Mouse (Mus musculus) liver, adult (tissue): ENCODE measurements around the gene Tmprss4.

Experiments
- GATA4 ChIP-seq: IDR thresholded peaks from 2 replicates; pipeline ENCODE4 v1.6.1; 2014; ENCODE audit warnings: mild to moderate bottlenecking, low read length; ENCODE audit not compliant: insufficient replicate concordance

Tmprss4 gene

DNA sequence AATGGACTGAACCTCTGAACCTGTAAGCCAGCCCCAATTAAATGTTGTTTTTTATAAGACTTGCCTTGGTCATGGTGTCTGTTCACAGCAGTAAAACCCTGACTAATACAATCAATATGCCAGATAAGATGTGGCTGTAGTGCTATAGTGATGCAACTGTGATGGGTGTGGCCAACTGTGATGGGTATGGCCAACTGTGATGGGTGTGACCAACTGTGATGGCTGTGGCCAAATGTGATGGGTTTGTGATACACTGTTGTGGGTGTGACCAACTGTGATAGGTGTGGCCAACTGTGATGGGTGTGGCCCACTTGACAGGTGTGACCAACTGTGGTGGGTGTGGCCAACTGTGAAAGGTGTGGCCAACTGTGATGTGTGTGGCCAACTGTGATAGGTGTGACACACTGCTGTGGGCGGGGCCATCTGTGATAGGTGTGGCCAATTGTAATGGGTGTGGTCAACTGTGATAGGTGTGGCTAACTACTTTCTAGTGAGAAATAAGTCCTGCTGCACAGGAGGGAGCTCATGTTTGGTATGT is 32.8 kb downstream of the Tmprss4 start:
- TF ChIP-seq GATA4: no peak

- no peak for TF ChIP-seq GATA4
Measured at GRCm38 (mm10) chr9:45170150-45170549, 33.7 kb downstream of the Tmprss4 start.

DNA sequence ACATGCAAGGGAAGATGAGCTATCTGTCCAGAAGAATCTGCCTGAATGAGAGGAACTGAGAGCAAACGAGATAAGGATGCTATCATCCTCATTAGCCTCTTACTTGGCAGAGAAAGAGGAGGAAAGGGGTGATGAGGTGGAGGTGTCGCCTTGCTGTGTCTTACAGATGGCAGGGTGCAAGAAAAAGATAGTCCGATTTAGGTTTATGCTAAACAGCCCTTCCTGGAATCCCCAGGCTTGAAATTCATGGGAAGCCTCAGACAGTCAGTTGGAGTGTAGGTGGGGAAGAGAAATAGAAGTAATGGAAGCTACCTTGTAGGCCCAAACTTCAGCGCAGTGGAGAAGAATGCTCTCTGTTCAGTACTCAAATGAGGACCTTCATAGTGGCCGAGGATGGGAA is 36.0 kb downstream of the Tmprss4 start:
- no peak for TF ChIP-seq GATA4

DNA sequence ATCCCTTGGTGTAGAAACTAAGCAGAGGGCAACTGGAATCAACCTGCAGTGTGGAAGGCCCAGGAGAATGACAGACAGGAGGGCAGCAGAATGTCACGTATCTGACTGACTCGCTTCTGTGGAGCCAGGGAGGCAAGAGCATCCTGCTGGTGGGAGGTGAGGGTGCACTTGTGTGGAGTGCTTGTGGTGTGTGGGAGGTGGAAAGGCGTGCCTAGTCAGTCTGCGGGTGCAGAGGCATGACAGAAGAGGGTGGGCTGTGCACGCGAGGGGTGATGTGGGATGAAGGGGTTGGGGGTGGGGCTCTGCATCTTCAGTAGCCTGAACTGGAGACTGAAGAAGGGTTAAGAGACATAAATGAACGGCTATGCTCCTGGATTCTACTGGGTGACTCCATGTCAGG is 50.5 kb downstream of the Tmprss4 start:
- TF ChIP-seq GATA4: no peak

GRCm38 (mm10) chr9:45150933-45151332 is 53.0 kb downstream of the Tmprss4 start:
- no peak for TF ChIP-seq GATA4

- TF ChIP-seq GATA4: no peak
Measured at GRCm38 (mm10) chr9:45146267-45146597, 57.7 kb downstream of the Tmprss4 start.

GRCm38 (mm10) chr9:45145533-45146266 is 58.2 kb downstream of the Tmprss4 start:
- no peak for TF ChIP-seq GATA4

DNA sequence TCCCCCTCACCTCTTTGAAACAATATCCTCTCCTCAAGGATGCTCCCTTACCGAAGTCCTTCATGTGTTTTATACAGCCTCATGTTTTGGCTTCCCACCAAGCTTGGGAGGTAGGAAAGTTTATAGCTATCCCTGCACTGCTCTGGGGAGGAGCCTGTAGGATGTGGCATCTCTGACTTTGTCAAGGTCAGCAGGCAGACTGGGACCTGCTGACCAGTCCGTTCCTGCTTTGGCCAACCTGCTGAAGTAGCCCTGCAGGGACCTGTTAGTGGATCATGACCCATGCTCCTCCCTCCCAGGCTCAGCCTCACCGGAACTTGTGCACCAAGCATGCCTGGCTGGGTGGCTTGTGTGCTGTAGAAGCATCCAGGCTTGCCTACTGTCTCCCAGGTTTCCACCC is 61.2 kb downstream of the Tmprss4 start:
- no peak for TF ChIP-seq GATA4

DNA sequence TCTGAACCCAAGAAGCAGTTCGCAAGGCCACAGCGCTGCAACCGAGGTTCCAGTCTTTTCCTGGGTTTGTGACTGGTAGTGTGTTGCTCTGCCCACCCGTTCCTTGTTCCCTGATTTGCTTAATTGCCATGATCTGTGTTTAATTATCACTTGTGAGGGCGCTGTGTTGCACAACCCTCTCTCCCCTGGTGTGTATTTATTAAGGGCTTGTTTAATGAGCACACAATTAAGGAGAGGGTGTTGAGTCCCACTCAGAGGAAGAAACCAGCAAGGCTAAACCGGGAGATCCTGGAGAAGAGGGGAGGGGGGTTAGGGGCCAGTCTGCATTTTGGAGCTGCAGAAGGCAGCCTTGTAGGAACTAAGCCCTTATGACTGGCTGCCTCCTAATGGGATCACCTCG is 62.9 kb downstream of the Tmprss4 start:
- TF ChIP-seq GATA4: no peak

DNA sequence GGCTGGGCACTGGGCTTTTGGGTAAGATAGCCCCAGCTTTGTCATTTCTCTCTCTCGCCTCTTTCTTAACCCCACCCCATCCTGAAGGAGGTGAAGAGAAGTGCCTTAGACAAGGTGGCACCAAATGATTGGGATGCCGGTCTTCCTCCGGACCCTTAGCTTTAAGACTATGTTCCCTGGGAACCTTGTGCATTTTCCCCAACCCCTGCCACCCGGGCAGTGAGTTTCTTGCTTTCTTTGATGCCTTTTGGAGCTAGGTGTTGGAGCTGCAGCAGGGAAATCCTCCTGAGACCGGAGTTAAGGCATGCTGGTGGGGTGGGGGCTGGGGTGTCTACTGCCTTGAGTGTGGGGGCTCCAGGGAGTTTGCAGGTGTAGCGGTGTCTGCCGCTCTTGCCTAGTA is 64.8 kb downstream of the Tmprss4 start:
- no peak for TF ChIP-seq GATA4

- TF ChIP-seq GATA4: no peak
Measured at GRCm38 (mm10) chr9:45138191-45139032, 65.5 kb downstream of the Tmprss4 start, which contains the start of gene Scn4b. TSS of gene Scn4b (plus strand) at chr9:45138395.

DNA sequence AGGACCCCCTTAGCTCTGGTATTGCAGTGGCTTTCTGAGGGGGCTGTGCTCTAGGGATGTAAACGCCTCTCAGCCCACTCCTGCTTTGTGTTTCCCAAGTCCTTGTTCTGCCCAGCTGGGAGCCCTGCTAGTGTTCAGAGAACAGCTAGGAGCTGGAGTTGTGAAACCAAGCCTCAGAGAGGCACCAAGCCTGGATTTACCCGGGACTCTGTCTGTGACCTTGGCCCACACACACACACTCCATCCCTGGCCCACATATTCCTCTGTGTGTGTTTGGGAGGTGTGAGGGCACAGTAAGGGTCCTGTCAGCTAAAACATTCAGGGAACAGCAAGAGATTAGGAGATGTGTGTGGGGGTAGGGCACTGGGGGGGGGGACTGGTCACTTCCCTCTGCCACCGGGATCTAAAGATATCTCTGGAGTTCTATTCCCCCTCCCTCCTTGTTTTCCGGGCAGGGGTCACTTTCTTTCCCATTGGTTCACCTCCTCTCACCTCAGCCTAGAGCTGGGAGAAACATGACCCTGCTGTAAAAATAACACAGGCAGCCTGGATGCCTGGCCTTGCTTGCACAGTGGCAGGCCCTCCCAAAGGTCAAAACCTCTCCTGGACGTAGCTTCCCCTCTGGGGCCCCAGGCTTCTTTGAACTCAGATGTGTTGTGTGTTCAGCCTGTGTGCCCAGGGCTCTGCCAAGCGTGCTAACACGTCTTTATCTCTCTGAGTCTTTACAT is 67.3 kb downstream of the Tmprss4 start:
- no peak for TF ChIP-seq GATA4

DNA sequence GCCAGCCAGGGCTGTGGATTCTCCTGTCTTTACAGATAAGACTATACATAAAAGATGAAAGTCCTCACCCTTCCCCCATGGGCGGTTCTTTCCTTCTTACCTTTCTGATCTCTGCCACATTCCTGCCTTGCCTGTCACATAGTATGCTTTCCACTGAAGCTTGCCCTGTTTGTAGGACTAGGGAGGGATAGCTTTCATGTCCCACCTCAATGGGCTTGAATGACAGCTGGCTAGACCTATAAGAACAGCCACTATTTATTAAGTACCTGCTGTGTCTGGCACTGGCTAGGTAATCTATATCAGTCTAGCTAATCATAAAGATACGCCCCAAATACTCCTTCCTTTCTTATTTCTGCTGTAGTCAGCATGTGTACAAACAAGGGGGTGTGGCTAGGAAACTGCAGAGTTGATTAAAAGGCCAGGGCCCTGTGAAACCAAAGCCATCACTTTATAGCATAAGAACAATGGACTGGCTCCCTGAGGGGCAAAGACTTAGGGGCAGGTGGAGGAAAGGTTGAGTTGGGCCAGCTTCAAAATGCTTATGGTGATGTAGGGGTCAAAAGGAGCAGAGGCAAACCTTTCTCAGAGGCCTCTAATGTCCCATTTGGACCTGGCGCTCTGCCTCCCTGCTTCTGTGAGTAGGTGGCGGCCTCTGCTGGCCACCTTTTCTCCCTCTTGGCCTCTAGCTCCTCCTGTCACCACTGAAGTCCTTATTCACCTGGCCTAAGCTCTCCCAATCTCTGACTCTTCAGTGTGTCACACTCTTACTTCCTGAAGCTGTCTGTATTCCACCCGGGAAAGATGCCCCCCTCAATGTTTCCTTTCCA is 70.2 kb downstream of the Tmprss4 start:
- TF ChIP-seq GATA4: no peak

DNA sequence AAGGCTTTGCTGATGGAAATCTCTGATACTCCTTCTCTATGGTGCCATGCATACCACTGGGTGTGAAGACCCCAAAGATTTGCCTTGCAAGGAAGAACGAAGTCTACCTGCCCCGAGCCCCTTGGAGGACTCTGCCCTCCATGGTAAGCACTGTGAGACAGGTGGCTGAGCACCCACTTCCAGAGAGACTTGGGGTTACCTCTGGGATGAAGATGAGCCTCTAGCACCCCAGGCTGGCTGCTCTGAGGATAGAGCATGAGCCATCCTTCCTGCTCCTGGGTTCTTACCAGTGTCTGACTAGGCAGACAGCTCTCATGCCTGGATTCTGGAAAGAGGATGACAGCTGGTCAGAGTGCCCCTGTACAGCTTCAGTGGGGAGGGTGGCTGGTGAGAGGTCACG is 73.8 kb downstream of the Tmprss4 start:
- TF ChIP-seq GATA4: no peak

DNA sequence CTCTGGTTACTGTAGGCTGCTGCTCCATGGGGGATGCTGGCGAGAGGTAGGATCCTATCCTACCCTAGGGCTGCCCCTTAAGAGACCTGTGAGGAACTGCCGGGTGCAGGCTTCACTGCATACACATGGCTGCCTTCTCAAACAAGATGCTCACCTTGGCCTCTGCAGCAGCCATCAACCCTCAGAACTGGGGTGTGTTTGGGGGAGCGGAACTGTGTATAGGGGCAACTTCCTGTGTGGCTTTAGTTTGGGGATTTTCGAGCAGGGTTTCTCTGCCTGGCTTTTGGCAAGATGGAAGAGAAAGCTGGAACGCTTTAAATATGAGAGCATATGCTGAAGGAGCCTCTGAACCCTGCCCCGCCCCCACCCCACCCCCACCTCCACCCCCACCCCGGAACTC is 77.0 kb downstream of the Tmprss4 start:
- no peak for TF ChIP-seq GATA4
